Mouse (Mus musculus) heart, embryonic 12.5 days (tissue): ENCODE data around the gene Prdm1. TPM values are rescaled to one million over a fixed set of nuclear protein-coding genes. Genes with fewer than 3 reads are reported as not detected.

Experiments
- ATAC-seq: fragments of 200-750 bp; cut with Nextera tagmentation; 2 replicates; pipeline ENCODE4 v1.8.0; 2017; ENCODE audit warnings: moderate TSS enrichment, moderate library complexity; ENCODE audit not compliant: insufficient number of reproducible peaks, low FRiP score
- H3K27ac ChIP-seq: fragments of 300-500 bp; sonication (generic); 2 replicates; pipeline ENCODE4 v1.5.1; 2016; ENCODE audit warnings: mild to moderate bottlenecking, moderate library complexity; ENCODE audit not compliant: poor library complexity, severe bottlenecking
- H3K27me3 ChIP-seq: fragments of 300-500 bp; sonication (generic); replicated peaks from 2 replicates; pipeline ENCODE4 v1.6.1; 2016; ENCODE audit warnings: mild to moderate bottlenecking, moderate library complexity
- H3K36me3 ChIP-seq: fragments of 300-500 bp; sonication (generic); 2 replicates; pipeline ENCODE4 v1.6.1; 2016; ENCODE audit warnings: mild to moderate bottlenecking, moderate library complexity
- H3K4me1 ChIP-seq: fragments of 300-500 bp; sonication (generic); replicated peaks from 2 replicates; pipeline ENCODE4 v1.6.1; 2016; ENCODE audit warnings: mild to moderate bottlenecking
- H3K4me2 ChIP-seq: fragments of 300-500 bp; sonication (generic); 2 replicates; pipeline ENCODE4 v1.6.1; 2016; ENCODE audit warnings: mild to moderate bottlenecking, moderate library complexity
- H3K4me3 ChIP-seq: fragments of 300-500 bp; sonication (generic); 2 replicates; pipeline ENCODE4 v1.5.1; 2016; ENCODE audit warnings: mild to moderate bottlenecking
- H3K9ac ChIP-seq: fragments of 300-500 bp; sonication (generic); 2 replicates; pipeline ENCODE4 v1.6.1; 2016; ENCODE audit warnings: mild to moderate bottlenecking, moderate library complexity
- H3K9me3 ChIP-seq: fragments of 300-500 bp; sonication (generic); replicated peaks from 2 replicates; pipeline ENCODE4 v1.6.1; 2016; ENCODE audit warnings: mild to moderate bottlenecking, moderate library complexity
- whole genome bisulfite sequencing: fragments of 180-500 bp; shearing (Covaris S2); methylation state at CpG from one replicate; pipeline ENCODE4 v1.1.7; 2016; 5-methylcytosine and 5-hydroxymethylcytosine counted together
- polyA plus RNA-seq: library from polyadenylated mRNA; unstranded; fragments of >200 nt; fragmentation: Nextera tagmentation; extraction: Ambion mirVana; gene quantifications from 2 replicates; pipeline ENCODE4 v1.2.1, GENCODE M21; 2016

The Prdm1 gene
- polyA plus RNA-seq, 1 experiment from 2014 or later = 0.23 TPM

DNA sequence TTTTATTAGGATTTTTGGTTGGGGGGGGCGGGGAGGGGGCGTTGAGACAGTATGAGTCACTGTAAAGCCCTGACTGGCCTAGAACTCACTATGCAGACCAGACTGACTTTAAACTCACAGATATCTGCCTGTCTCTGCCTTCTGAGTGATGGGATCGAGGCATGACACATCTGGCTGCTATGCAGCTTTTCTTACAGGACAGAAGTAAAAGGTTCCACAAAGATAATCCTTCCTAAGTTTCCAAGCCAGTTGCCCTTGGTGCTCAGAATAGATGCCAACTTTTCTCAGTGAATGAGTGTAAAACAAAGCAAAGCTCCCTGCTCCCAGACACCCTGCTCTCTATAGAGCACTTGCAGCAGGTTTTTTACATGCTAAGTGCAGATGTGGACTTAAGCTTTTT is 112.7 kb downstream of the Prdm1 start:
- WGBS = 67% methylated on average over 3 of the region's 3 CpGs
- no peaks in the 10 kb centered on the region for H3K27me3 ChIP-seq
- no peaks in the 10 kb centered on the region for H3K9me3 ChIP-seq
- H3K4me3 ChIP-seq = no peak overlapping the region
- no peak overlapping the region for H3K27ac ChIP-seq
- no peak for ATAC-seq
- no peaks in the 10 kb centered on the region for H3K36me3 ChIP-seq
- no peak overlapping the region for H3K9ac ChIP-seq
- no peaks in the 10 kb centered on the region for H3K4me1 ChIP-seq
- H3K4me2 ChIP-seq = no peak overlapping the region

DNA sequence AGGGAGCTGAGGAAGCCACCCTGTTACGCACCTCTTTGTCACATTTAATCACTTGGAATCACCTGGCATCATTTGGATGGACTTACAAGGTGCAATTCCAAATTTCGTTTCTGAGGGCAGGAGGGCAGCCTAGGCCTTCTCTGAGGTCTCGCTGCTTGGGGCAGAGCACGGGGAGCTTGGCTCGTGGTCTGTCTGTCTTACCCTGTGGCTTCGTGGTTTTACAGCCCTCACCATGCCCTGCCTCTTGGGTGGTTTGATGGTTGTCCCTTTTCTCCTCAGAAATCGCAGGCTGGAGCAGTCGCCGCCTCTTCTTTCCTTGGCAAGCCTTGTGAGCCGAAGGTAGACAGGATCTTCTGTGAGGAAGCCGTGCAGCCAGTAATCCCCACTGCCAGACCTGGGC is 118.3 kb downstream of the Prdm1 start:
- H3K9me3 ChIP-seq = peaks cover 4% of the 10 kb centered on the region; the same call in 1 of the 2 replicates
- no peak for ATAC-seq

DNA sequence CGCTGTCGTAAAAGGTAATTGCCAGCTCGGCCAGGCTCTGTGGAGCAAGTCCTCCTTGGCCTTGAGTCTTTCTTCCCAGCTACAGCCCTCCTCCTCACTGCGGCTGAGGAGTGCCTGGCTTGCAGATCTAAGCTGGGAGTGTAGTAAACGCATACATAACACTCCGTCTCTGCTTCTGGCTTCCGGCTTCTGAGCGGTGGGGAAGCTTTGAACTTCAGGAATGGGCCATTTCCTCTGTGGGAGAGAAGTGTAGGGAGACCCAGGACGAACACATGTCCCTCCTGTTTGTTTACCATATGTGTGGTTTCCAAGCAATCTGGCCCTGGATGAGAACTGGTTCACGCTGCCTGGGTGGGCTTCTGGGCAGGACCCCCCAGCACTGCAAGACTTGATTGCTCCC is 119.2 kb downstream of the Prdm1 start:
- Histone ChIP-seq H3K9ac (no peak overlapping the region), H3K4me3 (no peak overlapping the region), H3K27ac (no peak overlapping the region), H3K36me3 (no peaks in the 10 kb centered on the region), H3K27me3 (0 out of 2 replicates have a peak, but pooled peaks cover 3% of the 10 kb centered on the region), H3K4me1 (0 out of 2 replicates have a peak, but pooled peaks cover 4% of the 10 kb centered on the region), H3K4me2 (no peak overlapping the region), H3K9me3 (peaks cover 4% of the 10 kb centered on the region; the same call in 1 of the 2 replicates)
- 65% methylated on average over 10 of the region's 10 CpGs for WGBS
- no peak for ATAC-seq

More for the DNA sequence above, 118.3 kb downstream of the Prdm1 start:
- 81% methylated on average over 11 of the region's 11 CpGs for WGBS
- no peaks in the 10 kb centered on the region for H3K36me3 ChIP-seq
- no peak overlapping the region for H3K4me3 ChIP-seq
- H3K27ac ChIP-seq = no peak overlapping the region
- no peak overlapping the region for H3K9ac ChIP-seq
- no peaks in the 10 kb centered on the region for H3K4me1 ChIP-seq
- H3K27me3 ChIP-seq = 0 out of 2 replicates have a peak, but pooled peaks cover 3% of the 10 kb centered on the region
- H3K4me2 ChIP-seq = no peak overlapping the region

DNA sequence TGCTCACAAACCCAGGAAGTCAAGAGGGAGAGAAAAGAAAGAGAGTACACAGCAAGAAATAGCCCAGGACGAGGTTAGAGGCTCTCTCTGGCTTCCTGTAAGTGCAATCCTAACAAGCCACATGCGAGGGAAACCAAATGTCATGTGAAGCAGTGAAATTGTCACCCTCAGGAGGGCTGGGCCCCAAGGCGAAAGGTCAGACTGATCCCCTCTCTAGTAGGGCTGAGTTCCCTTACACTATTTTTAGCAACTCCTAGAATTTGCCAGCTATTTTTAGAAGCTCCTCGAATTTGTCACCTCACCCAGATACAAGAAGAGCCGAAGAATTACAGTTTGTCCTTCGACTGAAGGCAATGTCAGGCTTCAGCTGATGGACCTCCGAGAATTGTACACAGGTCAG is 124.9 kb downstream of the Prdm1 start:
- ATAC-seq = no peak
- Histone ChIP-seq H3K4me2 (no peak overlapping the region), H3K36me3 (no peaks in the 10 kb centered on the region), H3K27ac (peak overlapping the region; percentile 65; the same call in 1 of the 2 replicates), H3K27me3 (no peaks in the 10 kb centered on the region), H3K9me3 (peaks cover 4% of the 10 kb centered on the region; the same call in 1 of the 2 replicates), H3K4me3 (no peak overlapping the region), H3K4me1 (peaks cover 35% of the 10 kb centered on the region), H3K9ac (no peak overlapping the region)
- WGBS = 29% methylated on average over 7 of the region's 7 CpGs

DNA sequence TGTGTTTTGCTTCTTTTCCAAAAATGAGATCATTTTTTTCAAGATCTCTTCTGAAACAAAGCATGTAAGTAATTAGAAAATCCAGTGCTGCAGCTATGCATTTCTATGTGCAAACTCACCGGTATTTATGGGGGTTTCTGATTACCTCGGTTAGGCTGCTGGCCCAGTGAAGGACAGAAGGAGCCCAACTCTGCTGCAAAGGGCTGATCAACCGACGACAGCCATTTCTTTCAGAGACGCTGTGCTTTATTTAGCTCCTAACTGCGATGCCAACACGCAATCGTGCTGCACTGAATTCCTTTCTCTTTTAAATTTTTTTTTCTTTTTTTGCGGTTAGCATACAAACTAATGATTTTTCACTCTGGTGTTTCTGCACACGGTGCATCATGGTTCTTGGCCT is 126.7 kb downstream of the Prdm1 start:
- H3K4me3 ChIP-seq = no peak overlapping the region
- H3K27me3 ChIP-seq = no peaks in the 10 kb centered on the region
- no peaks in the 10 kb centered on the region for H3K9me3 ChIP-seq
- WGBS = 51% methylated on average over 10 of the region's 10 CpGs
- no peak for ATAC-seq
- no peak overlapping the region for H3K9ac ChIP-seq
- no peak overlapping the region for H3K27ac ChIP-seq
- no peak overlapping the region for H3K4me2 ChIP-seq
- peaks cover 35% of the 10 kb centered on the region for H3K4me1 ChIP-seq
- H3K36me3 ChIP-seq = no peaks in the 10 kb centered on the region

DNA sequence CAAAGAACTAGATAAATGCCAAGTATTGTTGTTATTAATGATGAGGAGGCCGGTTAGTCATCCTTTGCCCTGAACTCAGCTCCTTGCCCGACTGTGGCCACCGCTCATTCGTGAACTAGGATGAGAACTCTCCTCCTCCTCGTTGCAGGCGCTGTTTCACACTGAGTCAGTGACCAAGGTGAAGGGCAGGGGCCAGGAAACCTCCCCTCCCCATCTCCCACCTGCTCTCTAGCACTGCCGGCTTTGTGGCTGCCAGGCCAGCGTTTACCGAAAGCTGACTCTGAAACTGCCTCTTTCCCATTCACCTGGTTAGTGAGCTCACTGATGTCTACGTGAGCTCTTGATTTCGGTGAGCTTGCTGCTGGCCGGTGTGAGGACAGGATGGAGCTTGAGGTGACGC is 127.7 kb downstream of the Prdm1 start:
- 57% methylated on average over 13 of the region's 13 CpGs for WGBS
- H3K4me2 ChIP-seq = no peak overlapping the region
- H3K4me3 ChIP-seq = no peak overlapping the region
- no peaks in the 10 kb centered on the region for H3K36me3 ChIP-seq
- no peak overlapping the region for H3K9ac ChIP-seq
- H3K27ac ChIP-seq = no peak overlapping the region
- ATAC-seq = no peak
- H3K4me1 ChIP-seq = peaks cover 35% of the 10 kb centered on the region
- H3K27me3 ChIP-seq = no peaks in the 10 kb centered on the region
- H3K9me3 ChIP-seq = no peaks in the 10 kb centered on the region

DNA sequence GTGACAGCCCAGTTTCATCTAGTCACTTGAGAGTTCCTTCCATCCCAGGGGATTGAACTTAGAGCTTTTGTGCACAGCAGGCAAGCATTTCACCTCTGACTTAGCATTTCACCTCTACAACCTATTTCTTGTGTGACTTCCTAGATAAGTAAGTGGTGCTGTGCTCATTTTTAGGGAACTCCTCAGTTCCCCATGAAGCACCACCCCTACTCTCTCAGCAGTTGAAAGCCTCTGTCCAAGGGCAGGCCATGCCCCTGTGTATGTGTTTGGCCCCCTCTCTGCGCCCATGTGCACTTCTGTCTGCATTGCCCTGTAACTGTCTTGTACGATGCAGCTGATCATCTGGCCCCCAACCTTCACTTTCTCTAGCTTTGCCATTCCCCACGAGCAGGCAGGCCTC is 128.2 kb downstream of the Prdm1 start:
- no peak overlapping the region for H3K4me2 ChIP-seq
- H3K27me3 ChIP-seq = no peaks in the 10 kb centered on the region
- peaks cover 35% of the 10 kb centered on the region for H3K4me1 ChIP-seq
- no peak for ATAC-seq
- no peaks in the 10 kb centered on the region for H3K9me3 ChIP-seq
- H3K4me3 ChIP-seq = no peak overlapping the region
- H3K9ac ChIP-seq = no peak overlapping the region
- H3K36me3 ChIP-seq = no peaks in the 10 kb centered on the region
- WGBS = 59% methylated on average over 3 of the region's 3 CpGs
- H3K27ac ChIP-seq = no peak overlapping the region

DNA sequence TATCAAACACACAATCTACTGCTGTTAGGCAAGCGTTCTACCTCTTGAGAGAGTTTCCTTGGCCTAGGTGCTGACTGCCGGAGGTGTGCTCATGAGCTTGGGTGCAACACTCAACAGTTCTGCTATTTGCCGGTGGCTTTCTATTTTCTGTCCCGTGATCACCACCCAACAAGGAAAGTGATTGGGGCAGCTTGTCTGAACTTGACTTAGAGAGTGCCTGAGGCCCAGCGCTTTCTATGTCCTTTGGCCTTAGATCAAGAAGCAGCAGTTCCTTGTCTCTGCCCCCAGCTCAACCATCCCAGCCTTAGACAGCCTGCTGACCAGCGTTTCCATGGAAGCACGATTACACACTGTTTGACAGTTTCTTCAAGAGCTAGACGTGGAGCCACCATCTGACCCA is 135.4 kb downstream of the Prdm1 start:
- H3K36me3 ChIP-seq = no peaks in the 10 kb centered on the region
- no peaks in the 10 kb centered on the region for H3K4me1 ChIP-seq
- 74% methylated on average over 8 of the region's 8 CpGs for WGBS
- H3K27me3 ChIP-seq = no peaks in the 10 kb centered on the region
- H3K9me3 ChIP-seq = no peaks in the 10 kb centered on the region
- no peak overlapping the region for H3K27ac ChIP-seq
- H3K4me3 ChIP-seq = no peak overlapping the region
- H3K4me2 ChIP-seq = no peak overlapping the region
- no peak for ATAC-seq
- H3K9ac ChIP-seq = no peak overlapping the region

DNA sequence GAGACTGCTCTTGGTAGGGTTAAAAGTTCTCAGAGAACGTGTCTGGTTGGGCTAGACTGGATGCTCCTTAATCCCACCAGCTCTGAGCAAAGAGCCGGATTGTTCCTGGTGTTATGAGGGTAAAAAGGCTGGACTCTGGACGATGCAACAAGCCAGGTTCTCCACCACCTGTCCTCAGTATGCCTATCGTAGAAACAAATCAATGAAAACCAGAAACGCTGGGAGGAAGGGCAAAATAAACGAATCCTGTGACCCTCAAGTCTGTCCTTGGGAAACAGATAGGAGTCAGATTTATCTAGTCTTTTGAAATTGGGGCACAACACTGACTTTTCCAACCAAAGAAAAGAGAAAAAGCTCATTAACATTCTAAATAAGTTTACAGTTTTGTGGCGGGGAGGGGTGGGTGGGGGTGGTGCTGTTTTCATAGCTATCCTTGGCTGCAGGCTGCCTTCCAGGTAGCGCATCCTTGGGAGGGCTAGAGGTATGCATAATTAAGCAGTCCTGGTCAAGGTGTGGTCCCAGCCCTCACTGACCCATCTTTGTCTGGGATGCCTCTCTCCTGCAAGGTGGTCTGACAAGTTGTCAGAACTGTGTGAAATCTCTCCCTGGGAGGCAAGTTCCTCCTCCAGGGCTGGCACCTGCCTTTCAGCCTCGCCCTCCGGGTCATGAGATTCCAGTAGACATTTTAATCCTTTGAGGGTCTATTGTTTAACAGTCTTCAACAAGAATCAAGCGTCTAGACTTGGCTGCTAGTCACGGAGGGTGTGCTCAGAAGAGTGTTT is 136.6 kb downstream of the Prdm1 start:
- 40% methylated on average over 12 of the region's 12 CpGs for WGBS
- Histone ChIP-seq H3K9ac (no peak overlapping the region), H3K27ac (no peak overlapping the region), H3K9me3 (no peaks in the 10 kb centered on the region), H3K4me3 (no peak overlapping the region), H3K4me2 (no peak overlapping the region), H3K36me3 (no peaks in the 10 kb centered on the region), H3K27me3 (no peaks in the 10 kb centered on the region), H3K4me1 (no peaks in the 10 kb centered on the region)
- no peak for ATAC-seq

DNA sequence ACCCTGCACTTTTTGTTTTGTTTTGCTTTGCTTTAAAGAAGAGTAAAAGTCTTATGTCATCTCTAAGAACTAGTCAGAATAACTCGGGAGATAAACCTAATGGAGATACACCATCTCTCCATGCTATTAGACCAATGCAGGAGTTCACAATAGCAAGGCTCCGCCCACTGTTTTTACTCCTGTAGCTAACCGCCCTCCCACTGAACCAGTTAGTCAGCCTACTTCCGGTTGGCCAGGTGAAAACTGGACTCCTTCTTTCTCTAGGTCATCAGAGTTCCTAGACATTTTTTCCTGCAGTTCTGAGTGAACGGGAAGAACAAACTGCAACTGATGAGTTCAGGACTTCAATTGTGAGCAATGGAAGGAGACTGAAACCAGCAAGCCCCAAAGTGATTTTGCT is 138.0 kb downstream of the Prdm1 start:
- no peak overlapping the region for H3K27ac ChIP-seq
- 74% methylated on average over 5 of the region's 5 CpGs for WGBS
- no peaks in the 10 kb centered on the region for H3K9me3 ChIP-seq
- H3K4me2 ChIP-seq = no peak overlapping the region
- no peaks in the 10 kb centered on the region for H3K27me3 ChIP-seq
- ATAC-seq = no peak
- H3K9ac ChIP-seq = no peak overlapping the region
- H3K36me3 ChIP-seq = no peaks in the 10 kb centered on the region
- H3K4me3 ChIP-seq = no peak overlapping the region
- no peaks in the 10 kb centered on the region for H3K4me1 ChIP-seq

DNA sequence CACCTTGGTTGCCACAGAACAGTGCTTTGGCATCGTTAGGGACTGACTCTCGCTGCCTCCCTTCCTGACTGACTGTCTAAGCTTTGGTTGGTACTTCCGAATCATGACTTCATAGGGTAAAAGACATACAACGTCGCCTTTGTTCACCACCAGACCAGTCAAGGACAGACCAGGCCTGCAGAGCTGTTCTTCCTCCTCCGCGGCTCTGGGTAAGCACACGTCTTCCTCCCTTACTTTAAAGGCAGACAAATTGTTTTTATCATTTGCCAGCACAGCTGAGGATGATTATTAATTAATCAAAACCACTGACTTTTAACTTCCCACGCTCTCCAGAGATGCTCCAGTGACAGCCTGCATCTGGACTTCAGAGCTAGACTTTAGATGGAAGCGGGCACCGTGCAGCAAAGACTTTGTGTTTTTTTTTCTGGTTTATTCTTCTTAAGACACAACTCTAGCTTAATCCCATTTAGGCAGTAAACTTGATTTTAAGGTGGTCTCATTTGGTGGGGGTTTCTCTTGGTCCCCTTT is 139.5 kb downstream of the Prdm1 start:
- WGBS = 68% methylated on average over 11 of the region's 11 CpGs
- no peaks in the 10 kb centered on the region for H3K36me3 ChIP-seq
- H3K27ac ChIP-seq = no peak overlapping the region
- no peak overlapping the region for H3K4me2 ChIP-seq
- H3K9me3 ChIP-seq = no peaks in the 10 kb centered on the region
- no peaks in the 10 kb centered on the region for H3K27me3 ChIP-seq
- no peak overlapping the region for H3K4me3 ChIP-seq
- no peak overlapping the region for H3K9ac ChIP-seq
- no peak for ATAC-seq
- no peaks in the 10 kb centered on the region for H3K4me1 ChIP-seq
